Mouse (Mus musculus) midbrain, embryonic 10.5 days (tissue): ENCODE results near the gene Efcab8. TPM values are rescaled to one million over a fixed set of nuclear protein-coding genes. Genes with fewer than 3 reads are reported as not detected.

ENCODE experiments used
- polyA plus RNA-seq: library from polyadenylated mRNA; unstranded; fragments of >200 nt; fragmentation: Nextera tagmentation; extraction: Ambion mirVana; gene quantifications from 2 replicates; pipeline ENCODE4 v1.2.1, GENCODE M21; 2016

Efcab8 gene
- polyA plus RNA-seq, 1 experiment from 2014 or later, result not detected

Other genes with a start within 250 kb of the Efcab8 start
- gene Nol4l, start 250.0 kb upstream of the Efcab8 start, polyA plus RNA-seq, result 12.8 and 16.8 TPM in 2 replicates
- gene Commd7, start 147.2 kb upstream of the Efcab8 start, polyA plus RNA-seq, result 69.7 and 70.5 TPM in 2 replicates
- 18.8 and 20.6 TPM in 2 replicates for gene Dnmt3b, start 130.5 kb upstream of the Efcab8 start, polyA plus RNA-seq
- 0.06 TPM in 1 of 2 replicates, not detected in the other for gene Dnmt3c, start 83.3 kb upstream of the Efcab8 start, polyA plus RNA-seq
- 341 and 354 TPM in 2 replicates for gene Mapre1, start 38.7 kb upstream of the Efcab8 start, polyA plus RNA-seq
- not detected in 2 replicates for gene Sun5, start 91.2 kb downstream of the Efcab8 start, polyA plus RNA-seq
- not detected in 2 replicates for gene Bpifb2, start 95.1 kb downstream of the Efcab8 start, polyA plus RNA-seq
- not detected in 2 replicates for gene Bpifb6, start 120.5 kb downstream of the Efcab8 start, polyA plus RNA-seq
- gene Bpifb3, start 138.3 kb downstream of the Efcab8 start, polyA plus RNA-seq, result not detected in 2 replicates
- 0.10 TPM in 1 of 2 replicates, not detected in the other for gene Bpifb4, start 158.3 kb downstream of the Efcab8 start, polyA plus RNA-seq
- gene Bpifa6, start 195.0 kb downstream of the Efcab8 start, polyA plus RNA-seq, result not detected in 2 replicates
- not detected in 2 replicates for gene Bpifa2, start 228.3 kb downstream of the Efcab8 start, polyA plus RNA-seq